Mouse (Mus musculus) ES-E14 (cell line): ENCODE results near the gene Sorcs2.

Experiments
- CHD2 ChIP-seq: IDR thresholded peaks from 2 replicates; pipeline ENCODE4 v1.6.1; 2014; ENCODE audit warnings: mild to moderate bottlenecking, low read depth, low read length, inconsistent platforms
- HCFC1 ChIP-seq: IDR thresholded peaks from 2 replicates; pipeline ENCODE4 v1.6.1; 2012; ENCODE audit warnings: low read length, inconsistent platforms, borderline replicate concordance; ENCODE audit not compliant: insufficient read depth
- MAFK ChIP-seq: IDR thresholded peaks from 2 replicates; pipeline ENCODE4 v1.6.1; 2014; ENCODE audit warnings: mild to moderate bottlenecking, low read depth, low read length, inconsistent platforms; ENCODE audit not compliant: insufficient read depth
- ZNF384 ChIP-seq: IDR thresholded peaks from 2 replicates; pipeline ENCODE4 v1.6.1; 2012; ENCODE audit warnings: low read depth, low read length, inconsistent platforms

DNA sequence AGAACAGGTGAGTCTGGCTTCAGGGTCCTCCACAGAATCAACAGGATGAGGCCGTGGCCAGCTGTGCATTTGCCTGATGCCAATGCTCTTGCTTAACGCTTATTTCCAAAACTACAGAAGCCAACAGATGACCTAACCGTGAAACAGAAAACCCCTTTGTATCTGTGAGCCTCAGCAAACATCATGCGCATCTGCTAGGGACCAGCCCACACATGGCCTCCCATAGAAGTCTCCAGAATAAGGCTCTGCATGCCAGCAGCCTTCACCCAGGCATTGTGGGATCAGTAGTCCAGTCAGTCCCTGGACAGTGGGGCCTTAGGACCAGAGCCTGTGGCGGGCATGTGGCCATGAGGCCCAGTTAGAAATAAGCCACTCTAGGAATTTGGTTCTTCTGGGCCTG is 194.5 kb downstream of the Sorcs2 start:
- no peak for TF ChIP-seq ZNF384
- TF ChIP-seq CHD2, result no peak
- TF ChIP-seq HCFC1, result no peak
- no peak for TF ChIP-seq MAFK
